Mouse (Mus musculus) liver, postnatal 0 days (tissue): ENCODE data around the gene Pip4k2a. TPM values are rescaled to one million over a fixed set of nuclear protein-coding genes. Genes with fewer than 3 reads are reported as not detected.

ENCODE experiments used
- ATAC-seq: fragments of 200-750 bp; cut with Nextera tagmentation; 2 replicates; pipeline ENCODE4 v1.8.0; 2017; ENCODE audit warnings: mild to moderate bottlenecking, moderate library complexity
- DNase-seq: peaks from one replicate; pipeline ENCODE4 v3.0.0-alpha.2; 2016
- H3K27ac ChIP-seq: fragments of 300-500 bp; sonication (generic); 2 replicates; pipeline ENCODE4 v1.5.1; 2014; ENCODE audit warnings: antibody characterized with exemption, moderate library complexity, mild to moderate bottlenecking, low read depth
- H3K27me3 ChIP-seq: fragments of 300-500 bp; sonication (generic); 2 replicates; pipeline ENCODE4 v1.6.1; 2014; ENCODE audit warnings: low read length, control low read depth, mixed read lengths; ENCODE audit not compliant: insufficient read depth
- H3K36me3 ChIP-seq: fragments of 300-500 bp; sonication (generic); replicated peaks from 2 replicates; pipeline ENCODE4 v1.6.1; 2014; ENCODE audit warnings: mild to moderate bottlenecking, control low read depth, low read length, moderate library complexity, mixed read lengths; ENCODE audit not compliant: insufficient read depth
- H3K4me1 ChIP-seq: fragments of 300-500 bp; sonication (generic); 2 replicates; pipeline ENCODE4 v1.6.1; 2014; ENCODE audit warnings: antibody characterized with exemption, mild to moderate bottlenecking, control low read depth; ENCODE audit not compliant: insufficient read depth
- H3K4me2 ChIP-seq: fragments of 300-500 bp; sonication (generic); 2 replicates; pipeline ENCODE4 v1.6.1; 2014; ENCODE audit warnings: low read depth, mild to moderate bottlenecking, low read length, moderate library complexity, mixed read lengths
- H3K4me3 ChIP-seq: fragments of 300-500 bp; sonication (generic); 2 replicates; pipeline ENCODE4 v1.5.1; 2014; ENCODE audit warnings: low read depth, low read length
- H3K9ac ChIP-seq: fragments of 300-500 bp; sonication (generic); replicated peaks from 2 replicates; pipeline ENCODE4 v1.6.1; 2014; ENCODE audit warnings: mild to moderate bottlenecking, moderate library complexity
- H3K9me3 ChIP-seq: fragments of 300-500 bp; sonication (generic); 2 replicates; pipeline ENCODE4 v1.6.1; 2016; ENCODE audit warnings: mild to moderate bottlenecking, control low read depth, low read length, mixed read lengths
- CTCF ChIP-seq: sonication (generic); IDR thresholded peaks from 2 replicates; pipeline ENCODE4 v1.5.1; 2016; ENCODE audit warnings: antibody characterized with exemption, low read depth
- EP300 ChIP-seq: IDR thresholded peaks from 2 replicates; pipeline ENCODE4 v1.6.1; 2016; ENCODE audit warnings: antibody characterized with exemption, low read depth, mild to moderate bottlenecking
- WGBS: fragments of 180-500 bp; shearing (Covaris S2); extraction: QIAGEN DNeasy Blood & Tissue Kit; methylation state at CpG from one replicate; pipeline ENCODE4 v1.1.7; 2014; ENCODE audit not compliant: insufficient replicate concordance; 5-methylcytosine and 5-hydroxymethylcytosine counted together
- polyA plus RNA-seq: library from polyadenylated mRNA; unstranded; fragments of >200 nt; fragmentation: Nextera tagmentation; extraction: Ambion mirVana; gene quantifications from 2 replicates; pipeline ENCODE4 v1.2.1, GENCODE M21; 2015

Pip4k2a gene
- polyA plus RNA-seq, 1 experiment from 2014 or later, result 8.0 TPM

DNA sequence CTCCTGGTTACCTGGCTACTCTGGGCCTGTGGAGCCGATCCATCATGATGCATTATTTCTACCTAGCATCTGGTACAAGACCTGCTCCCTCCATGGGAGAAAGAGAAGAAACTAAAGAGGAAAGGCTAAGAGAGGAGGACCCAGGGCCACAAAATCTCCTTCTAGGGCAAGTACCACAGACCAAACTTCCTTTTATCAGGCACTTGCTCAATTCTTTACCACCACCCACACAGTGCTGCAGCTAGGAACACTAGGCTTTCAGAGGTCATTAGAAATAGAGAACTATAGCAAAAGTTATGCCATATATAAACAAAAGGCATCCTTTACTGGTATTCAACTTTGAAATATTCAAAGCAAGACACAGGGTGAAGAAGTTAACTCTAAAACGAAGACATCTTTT, 21.8 kb downstream of the Pip4k2a start:
- no peak overlapping the region for H3K9ac ChIP-seq
- DNase-seq (no peak), ATAC-seq (peak; percentile 51; the same call in 1 of the 2 replicates)
- H3K4me2 ChIP-seq, result no peak overlapping the region
- H3K4me3 ChIP-seq, result no peak overlapping the region
- no peak for TF ChIP-seq CTCF
- no peak for TF ChIP-seq EP300
- H3K4me1 ChIP-seq, result 0 out of 2 replicates have a peak, but pooled peaks cover under 1% of the 10 kb centered on the region
- 67% methylated on average over 2 of the region's 2 CpGs for WGBS
- H3K27ac ChIP-seq, result no peak overlapping the region
- no peaks in the 10 kb centered on the region for H3K27me3 ChIP-seq
- peaks cover 3% of the 10 kb centered on the region; the same call in 1 of the 2 replicates for H3K9me3 ChIP-seq
- H3K36me3 ChIP-seq, result no peaks in the 10 kb centered on the region

- ATAC-seq (0 out of 2 replicates have a peak, but pooled peaks have one; percentile 35), DNase-seq (no peak)
- TF ChIP-seq CTCF (no peak), EP300 (no peak)
- Histone ChIP-seq H3K27me3 (no peaks in the 10 kb centered on the region), H3K4me3 (no peak overlapping the region), H3K36me3 (no peaks in the 10 kb centered on the region), H3K4me1 (peaks cover 7% of the 10 kb centered on the region), H3K27ac (no peak overlapping the region), H3K9me3 (peaks cover 3% of the 10 kb centered on the region; the same call in 1 of the 2 replicates), H3K9ac (no peak overlapping the region), H3K4me2 (no peak overlapping the region)
- WGBS, result 53% methylated on average over 4 of the region's 4 CpGs
Observed at GRCm38 (mm10) chr2:18974882-18975645, 22.9 kb downstream of the Pip4k2a start.

GRCm38 (mm10) chr2:18971564-18971963, 26.4 kb downstream of the Pip4k2a start:
- H3K27ac ChIP-seq, result no peak overlapping the region
- no peak overlapping the region for H3K9ac ChIP-seq
- DNase-seq (no peak), ATAC-seq (no peak)
- TF ChIP-seq CTCF (no peak), EP300 (no peak)
- 0 out of 2 replicates have a peak, but pooled peaks cover 2% of the 10 kb centered on the region for H3K36me3 ChIP-seq
- H3K4me1 ChIP-seq, result peaks cover 34% of the 10 kb centered on the region
- H3K4me3 ChIP-seq, result no peak overlapping the region
- H3K9me3 ChIP-seq, result peaks cover 3% of the 10 kb centered on the region; the same call in 1 of the 2 replicates
- H3K4me2 ChIP-seq, result no peak overlapping the region
- H3K27me3 ChIP-seq, result no peaks in the 10 kb centered on the region
- 85% methylated on average over 3 of the region's 3 CpGs for WGBS

GRCm38 (mm10) chr2:18970461-18970860, 27.5 kb downstream of the Pip4k2a start:
- Histone ChIP-seq H3K27ac (no peak overlapping the region), H3K36me3 (0 out of 2 replicates have a peak, but pooled peaks cover 2% of the 10 kb centered on the region), H3K4me2 (no peak overlapping the region), H3K9me3 (peaks cover 3% of the 10 kb centered on the region; the same call in 1 of the 2 replicates), H3K27me3 (no peaks in the 10 kb centered on the region), H3K9ac (no peak overlapping the region), H3K4me1 (peaks cover 34% of the 10 kb centered on the region), H3K4me3 (no peak overlapping the region)
- ATAC-seq, result no peak
- 69% methylated on average over 2 of the region's 2 CpGs for WGBS
- DNase-seq, result no peak
- TF ChIP-seq EP300 (no peak), CTCF (no peak)

DNA sequence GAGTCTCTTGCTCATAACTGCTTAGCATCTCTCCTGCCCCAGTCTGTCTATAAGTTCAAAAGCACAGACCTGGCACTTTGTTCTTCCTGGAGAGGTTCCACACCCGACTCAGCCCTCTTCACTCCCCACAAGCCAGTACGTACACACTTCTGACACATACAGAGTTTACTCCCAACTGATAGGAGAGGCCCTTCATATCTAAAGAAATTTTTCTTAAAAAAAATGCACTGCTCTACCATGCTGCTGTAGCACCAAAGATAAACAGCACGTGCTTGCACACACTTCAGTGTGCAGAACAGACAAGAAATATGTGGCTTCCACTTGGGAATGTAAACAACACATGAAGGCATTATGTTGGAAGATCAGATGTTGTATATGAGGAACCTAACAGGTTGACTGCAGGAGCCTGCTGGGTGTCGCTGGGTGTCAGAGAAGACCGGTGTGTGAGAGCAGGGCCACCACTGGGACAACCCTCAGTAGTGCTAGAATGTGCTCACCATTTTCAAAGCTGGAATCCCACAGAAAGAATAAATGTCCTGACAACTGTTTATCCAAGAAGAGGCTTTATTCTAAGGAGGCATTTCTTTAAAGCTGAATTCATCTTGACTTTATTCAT, 28.8 kb downstream of the Pip4k2a start:
- no peak overlapping the region for H3K4me3 ChIP-seq
- H3K9ac ChIP-seq, result 0 out of 2 replicates have a peak overlapping the region, but pooled peaks have one; percentile 28
- peak overlapping the region; percentile 53 for H3K27ac ChIP-seq
- H3K4me1 ChIP-seq, result peaks cover 34% of the 10 kb centered on the region
- TF ChIP-seq EP300 (peak; percentile 89), CTCF (no peak)
- H3K27me3 ChIP-seq, result no peaks in the 10 kb centered on the region
- 0 out of 2 replicates have a peak overlapping the region, but pooled peaks have one; percentile 23 for H3K4me2 ChIP-seq
- WGBS, result 37% methylated on average over 5 of the region's 5 CpGs
- peaks cover 3% of the 10 kb centered on the region; the same call in 1 of the 2 replicates for H3K9me3 ChIP-seq
- DNase-seq (no peak), ATAC-seq (peak; percentile 90)
- 0 out of 2 replicates have a peak, but pooled peaks cover 2% of the 10 kb centered on the region for H3K36me3 ChIP-seq

GRCm38 (mm10) chr2:18967451-18968063, 30.4 kb downstream of the Pip4k2a start:
- Histone ChIP-seq H3K4me2 (no peak overlapping the region), H3K4me1 (peaks cover 42% of the 10 kb centered on the region), H3K27me3 (no peaks in the 10 kb centered on the region), H3K9ac (no peak overlapping the region), H3K27ac (no peak overlapping the region), H3K9me3 (no peaks in the 10 kb centered on the region), H3K4me3 (no peak overlapping the region), H3K36me3 (0 out of 2 replicates have a peak, but pooled peaks cover 2% of the 10 kb centered on the region)
- ATAC-seq (no peak), DNase-seq (no peak)
- TF ChIP-seq EP300 (no peak), CTCF (no peak)
- 76% methylated on average over 5 of the region's 5 CpGs for WGBS
